Mouse (Mus musculus) erythroblast, embryonic 14.5 days (primary cell): ENCODE data around the gene Zdhhc3.

Source experiments
- GATA1 ChIP-seq: IDR thresholded peaks from 2 replicates; pipeline ENCODE4 v1.6.1; 2012; ENCODE audit warnings: low read length, inconsistent platforms, mixed read lengths
- TAL1 ChIP-seq: IDR thresholded peaks from 3 replicates; pipeline ENCODE4 v1.6.1; 2012; ENCODE audit warnings: low read length, inconsistent platforms, mixed read lengths

DNA sequence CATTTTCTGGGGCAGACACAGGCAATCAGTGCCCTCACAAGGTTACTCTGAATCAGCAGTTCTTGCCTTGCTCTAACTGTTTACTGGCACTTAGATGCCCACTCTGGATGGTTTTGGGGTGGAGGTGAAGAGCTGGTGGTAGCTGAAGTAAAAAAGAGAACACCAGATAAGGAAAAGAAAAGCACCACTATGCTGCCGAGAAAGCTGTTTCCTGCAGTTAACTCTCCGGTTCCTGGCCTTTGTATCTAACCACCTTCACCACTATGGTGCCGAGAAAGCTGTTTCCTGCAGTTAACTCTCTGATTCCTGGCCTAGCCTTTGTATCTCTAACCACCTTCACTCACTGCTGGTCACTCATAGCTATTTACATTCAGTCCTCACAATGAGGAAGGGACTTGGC, 25.4 kb downstream of the Zdhhc3 start:
- TF ChIP-seq GATA1, result no peak
- no peak for TF ChIP-seq TAL1
